Mouse (Mus musculus) yolk sac, embryonic 10.5 days (tissue): Measurements from ENCODE around the gene Gpr3.

Experiments
- DNase-seq: peaks from one replicate; pipeline ENCODE4 v3.0.0-alpha.2; 2017; ENCODE audit warnings: low spot score

Gene Gpr3

DNA sequence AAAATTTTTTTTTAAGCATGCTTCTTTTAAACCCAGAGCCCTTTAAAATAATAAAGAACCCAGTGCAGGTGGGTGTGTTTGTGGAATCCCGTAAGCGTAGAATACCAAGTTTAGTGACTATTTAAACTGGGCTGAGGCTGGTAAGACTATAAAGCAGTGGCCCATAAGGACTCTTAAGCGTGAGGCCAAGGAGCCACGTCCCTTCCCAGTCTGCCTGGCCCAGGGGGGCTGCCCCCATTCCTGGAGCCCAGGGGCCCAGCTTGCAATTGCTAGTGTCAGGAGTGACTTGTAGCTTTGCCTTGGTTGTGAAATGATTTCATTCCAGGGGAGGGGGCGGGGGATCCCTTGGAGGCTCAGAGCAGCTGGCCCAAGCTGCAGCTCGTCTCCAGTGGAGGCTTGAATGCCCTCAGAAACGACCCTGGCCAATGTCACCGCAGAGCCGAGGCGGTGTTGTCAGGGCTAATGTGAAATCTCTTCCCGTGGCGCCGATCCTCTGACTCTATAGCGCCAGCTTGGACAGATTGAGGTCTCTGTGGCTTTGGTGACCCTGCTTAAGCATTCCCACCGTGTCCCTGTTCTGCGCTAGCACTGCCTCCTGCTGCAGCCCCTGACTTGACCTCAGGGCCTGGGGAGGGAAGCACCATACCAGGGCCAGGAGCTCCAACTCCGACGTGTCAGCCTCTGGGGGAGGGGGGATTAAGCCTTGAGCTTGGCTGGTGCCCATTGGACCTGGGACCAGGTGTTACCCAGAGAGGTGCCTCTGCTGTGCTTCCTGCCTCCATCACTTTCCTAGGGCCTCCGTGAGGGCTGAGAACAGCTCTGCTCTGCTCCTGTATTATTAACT is 13.8 kb downstream of the Gpr3 start:
- peak; percentile 56 for DNase-seq

DNA sequence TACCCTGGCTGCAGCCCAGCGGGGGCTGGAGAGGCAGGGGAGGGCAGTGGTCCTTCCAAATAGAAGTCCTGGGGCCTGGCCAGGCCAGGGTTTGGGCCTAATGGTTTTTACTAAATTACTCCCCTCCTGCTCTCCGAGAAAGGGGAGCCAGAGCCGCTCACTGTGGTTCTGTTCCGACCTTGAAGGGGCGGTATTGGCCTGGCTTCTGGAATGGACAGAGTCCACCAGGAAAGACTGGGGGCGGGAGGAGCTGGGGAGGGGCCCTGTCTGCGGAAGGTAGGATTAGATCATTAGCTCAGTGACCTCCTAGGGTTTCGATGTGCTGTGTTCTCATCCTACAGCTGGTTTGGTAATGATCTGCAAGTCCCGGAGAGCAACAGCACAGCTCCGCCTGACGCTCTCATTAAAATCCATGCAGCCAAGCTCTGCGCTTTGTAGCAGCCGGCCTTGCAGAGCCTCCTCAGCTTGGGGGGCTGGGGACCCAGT is 14.5 kb downstream of the Gpr3 start:
- DNase-seq: peak; percentile 81

DNA sequence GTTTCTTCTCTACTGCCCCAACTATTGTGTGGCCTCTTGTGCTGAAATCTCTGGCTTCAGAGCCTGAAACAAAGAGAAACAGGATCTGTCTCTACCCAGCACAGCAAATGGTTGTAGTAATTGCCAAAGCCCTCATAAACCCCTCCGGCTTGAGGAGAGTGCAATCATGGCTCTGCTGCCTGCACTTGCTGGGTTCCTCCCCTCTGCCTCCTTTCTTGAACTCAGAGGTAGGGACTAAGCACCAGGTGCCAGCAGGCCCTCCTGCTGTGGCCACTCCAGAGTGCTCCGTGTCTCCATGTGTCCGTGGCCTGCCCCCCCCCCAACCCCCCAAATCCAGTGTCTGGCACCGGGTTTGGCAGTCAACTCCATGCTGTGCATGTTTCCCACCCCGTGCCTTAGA is 15.0 kb downstream of the Gpr3 start:
- DNase-seq: no peak

DNA sequence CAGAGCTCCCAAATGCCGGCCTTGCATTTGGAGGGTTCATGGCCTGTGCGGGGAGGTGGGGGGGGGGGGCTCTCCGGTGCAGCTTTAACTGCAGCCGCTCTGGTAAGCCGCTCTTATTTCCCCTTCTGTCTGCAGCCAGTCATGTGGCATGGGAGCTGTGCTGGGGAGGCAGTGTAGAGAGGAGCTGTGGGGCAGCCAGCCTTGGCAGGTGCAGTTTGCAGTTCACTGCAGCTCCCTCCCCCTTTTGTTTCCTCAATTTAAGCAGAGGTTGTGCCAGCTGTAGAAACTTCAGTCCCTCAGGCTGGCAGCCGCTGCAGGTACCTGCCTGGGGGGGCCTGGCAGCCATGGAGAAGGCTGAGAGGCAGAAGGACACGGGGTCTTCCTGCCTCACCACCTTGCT is 15.5 kb downstream of the Gpr3 start:
- no peak for DNase-seq

DNA sequence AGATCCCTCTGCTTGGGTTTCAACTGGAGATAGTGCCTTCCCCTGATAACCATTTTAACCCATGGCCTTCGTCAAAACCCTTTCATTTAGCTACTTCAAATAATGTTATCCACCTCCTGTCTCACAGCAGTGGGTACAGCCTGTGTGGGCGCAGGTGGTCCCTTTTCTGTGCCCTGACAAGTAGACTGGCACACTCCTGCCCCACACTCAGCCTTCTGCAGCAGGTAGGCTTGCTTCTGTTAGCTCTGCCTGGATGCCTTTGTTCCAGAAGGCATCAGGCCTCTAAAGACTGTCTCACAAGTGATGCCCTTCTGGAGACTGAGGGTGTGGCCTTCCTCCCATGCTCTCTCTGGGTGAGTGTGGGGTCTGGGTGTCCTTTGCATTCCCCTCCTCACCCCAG is 16.2 kb downstream of the Gpr3 start:
- DNase-seq: no peak

DNA sequence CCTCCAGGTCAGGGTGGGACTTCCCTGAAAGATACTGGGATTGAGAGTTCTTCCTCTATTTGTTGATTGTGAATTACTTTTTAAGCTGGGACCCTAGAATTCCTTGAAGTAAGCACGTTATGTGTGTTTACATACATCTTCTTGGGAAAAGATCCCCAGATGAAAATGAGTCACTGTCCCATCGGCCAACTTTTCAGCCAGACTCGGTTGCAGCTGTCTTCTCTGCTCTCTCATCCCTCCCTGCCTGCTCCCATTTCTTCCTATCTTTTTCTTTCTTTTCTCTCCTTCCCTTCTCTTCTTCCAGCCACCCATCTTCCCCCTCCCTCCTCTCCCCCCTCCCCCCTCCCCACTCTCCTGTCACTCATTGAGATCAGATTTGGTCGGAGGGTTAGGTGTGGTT is 17.3 kb downstream of the Gpr3 start:
- DNase-seq: no peak

DNA sequence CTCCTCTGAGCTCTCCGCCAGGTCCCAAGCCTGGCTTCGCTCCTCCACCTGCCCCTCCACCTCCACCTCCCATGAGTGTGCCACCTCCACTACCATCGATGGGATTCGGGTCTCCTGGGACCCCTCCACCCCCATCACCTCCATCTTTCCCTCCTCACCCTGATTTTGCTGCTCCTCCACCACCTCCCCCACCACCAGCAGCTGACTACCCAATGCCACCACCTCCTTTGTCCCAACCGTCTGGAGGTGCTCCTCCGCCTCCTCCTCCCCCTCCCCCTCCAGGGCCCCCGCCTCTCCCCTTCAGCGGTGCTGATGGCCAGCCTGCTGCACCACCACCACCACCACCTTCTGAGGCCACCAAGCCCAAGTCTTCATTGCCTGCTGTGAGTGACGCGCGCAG is 17.9 kb downstream of the Gpr3 start:
- no peak for DNase-seq

DNA sequence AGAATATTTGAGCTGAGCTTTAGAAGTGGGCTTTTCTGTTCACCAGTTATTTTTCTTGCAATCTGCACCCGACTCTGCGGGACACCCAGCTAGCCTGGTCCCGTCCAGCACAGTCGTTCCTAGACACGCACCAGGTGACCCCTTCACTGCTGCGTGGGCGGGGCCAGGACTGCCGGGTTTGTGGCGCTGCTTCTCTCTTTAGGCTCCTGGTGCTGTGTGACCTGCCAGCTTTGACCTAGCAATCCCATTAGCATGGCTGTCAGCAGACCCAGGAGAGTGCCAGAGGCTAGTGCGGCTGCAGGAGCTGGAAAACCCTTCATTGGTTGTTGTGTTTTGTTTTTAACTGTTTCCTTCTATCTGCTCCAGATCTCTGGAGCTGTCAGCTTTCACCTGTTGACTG is 22.9 kb downstream of the Gpr3 start:
- no peak for DNase-seq

DNA sequence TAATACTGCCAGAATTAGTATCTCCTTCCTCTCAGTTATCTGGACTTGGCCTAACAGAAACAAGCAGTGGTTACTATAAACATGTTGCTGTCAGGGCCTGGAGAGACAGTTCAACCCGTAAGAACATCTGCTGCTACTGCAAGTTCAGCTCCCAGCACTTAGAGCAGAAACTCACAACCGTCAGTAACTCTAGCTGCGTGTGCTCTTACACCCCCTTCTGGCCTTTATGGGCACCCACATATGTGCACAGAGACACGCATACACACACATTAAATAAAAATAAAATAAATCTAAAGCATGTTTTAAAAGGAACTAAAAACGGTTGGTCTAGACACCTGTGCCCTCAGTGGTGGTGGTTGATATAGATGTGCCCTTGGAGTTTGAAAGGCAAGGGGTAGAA is 25.5 kb downstream of the Gpr3 start:
- DNase-seq: no peak

DNA sequence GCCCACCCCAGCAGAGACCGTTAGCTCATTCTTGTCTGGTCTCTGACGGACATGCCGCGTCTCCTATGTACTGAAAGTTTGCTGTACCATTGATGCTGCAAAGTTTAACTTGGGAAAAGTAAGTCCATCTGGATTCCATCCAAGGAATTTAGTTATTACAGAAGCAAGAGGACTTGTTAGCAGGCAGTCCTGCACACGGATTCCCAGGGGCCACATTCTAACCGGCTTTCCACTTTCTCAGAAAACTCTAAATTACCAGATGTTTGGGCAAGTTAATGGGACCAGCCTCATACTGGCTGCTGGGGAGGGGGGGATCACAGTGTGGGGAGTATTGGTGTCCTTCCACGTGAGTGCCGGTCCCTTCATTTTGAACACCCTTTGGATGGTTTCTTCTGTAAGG is 26.4 kb downstream of the Gpr3 start:
- no peak for DNase-seq

DNA sequence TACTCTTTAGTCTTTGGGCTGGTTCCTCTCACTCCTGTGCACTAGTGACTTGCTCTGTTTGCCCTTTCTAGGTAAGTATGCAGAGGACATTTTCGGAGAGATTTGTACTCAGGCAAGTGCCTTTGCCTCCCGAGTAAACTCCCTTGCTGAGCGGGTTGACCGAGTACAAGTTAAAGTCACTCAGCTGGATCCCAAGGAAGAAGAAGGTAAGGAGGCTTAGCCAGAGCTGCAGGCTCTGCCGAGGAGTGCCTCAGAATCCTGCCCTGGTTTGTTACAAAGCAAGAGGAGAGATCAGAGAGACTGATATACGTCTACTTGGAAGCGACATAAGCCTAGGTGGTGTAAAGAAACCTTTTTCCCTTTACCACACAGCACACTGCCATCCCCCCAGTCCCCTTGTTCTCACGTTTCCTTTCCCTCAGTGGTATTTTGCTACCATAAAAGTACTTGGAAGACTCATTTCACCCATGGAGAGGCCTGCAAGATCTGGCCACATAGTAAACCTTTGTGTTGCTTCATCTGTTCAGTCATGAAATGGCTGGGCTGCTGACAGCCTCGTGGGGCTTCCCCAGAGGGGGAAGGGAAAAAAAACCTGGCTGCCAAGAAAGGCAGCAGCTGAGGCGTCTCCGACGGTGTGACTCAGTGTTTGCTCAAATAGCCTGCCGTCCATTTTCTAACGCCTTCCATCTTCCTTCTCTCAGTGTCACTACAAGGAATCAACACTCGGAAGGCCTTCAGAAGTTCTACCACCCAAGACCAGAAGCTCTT is 27.3 kb downstream of the Gpr3 start:
- no peak for DNase-seq

DNA sequence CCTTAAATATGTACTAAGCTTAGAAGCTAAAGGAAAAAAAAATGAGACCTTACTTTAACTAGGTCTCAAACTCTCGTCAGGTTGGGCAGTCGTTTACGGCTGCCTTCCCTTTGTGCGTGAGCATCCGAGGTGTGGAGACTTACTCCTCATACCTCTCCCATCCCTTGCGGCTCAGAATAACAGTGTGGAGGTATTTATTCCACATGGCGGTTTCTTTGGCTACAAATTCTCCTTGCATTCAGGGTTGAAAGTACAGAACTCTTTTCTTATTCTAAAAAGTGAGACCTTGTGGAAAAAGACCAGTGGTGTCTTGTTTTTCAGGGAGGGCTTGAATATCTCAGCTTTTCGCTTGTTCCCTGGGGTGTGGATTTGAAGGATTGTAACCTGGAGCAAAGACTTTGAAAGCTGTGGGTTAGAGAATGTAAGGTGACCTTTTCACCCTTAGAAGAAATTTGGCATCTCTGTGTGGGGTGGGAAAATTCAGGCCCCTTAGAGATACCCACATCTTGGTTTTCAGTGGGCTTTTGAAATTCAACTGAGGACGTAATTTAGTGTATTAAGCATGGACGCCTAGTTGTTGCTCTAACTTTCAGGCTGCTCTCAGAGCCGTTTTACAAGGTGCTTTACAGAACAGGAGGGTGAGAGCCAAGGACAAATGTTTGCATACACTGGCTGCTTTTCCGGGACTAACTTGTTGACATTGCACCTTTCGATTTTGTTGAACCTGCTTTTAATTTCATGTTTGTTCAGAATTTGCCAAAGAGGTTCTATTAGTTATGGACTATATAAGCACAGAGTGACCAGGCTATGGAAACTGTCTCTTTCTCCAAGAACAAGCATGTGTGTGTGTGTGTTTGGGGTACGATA is 28.1 kb downstream of the Gpr3 start:
- no peak for DNase-seq

DNA sequence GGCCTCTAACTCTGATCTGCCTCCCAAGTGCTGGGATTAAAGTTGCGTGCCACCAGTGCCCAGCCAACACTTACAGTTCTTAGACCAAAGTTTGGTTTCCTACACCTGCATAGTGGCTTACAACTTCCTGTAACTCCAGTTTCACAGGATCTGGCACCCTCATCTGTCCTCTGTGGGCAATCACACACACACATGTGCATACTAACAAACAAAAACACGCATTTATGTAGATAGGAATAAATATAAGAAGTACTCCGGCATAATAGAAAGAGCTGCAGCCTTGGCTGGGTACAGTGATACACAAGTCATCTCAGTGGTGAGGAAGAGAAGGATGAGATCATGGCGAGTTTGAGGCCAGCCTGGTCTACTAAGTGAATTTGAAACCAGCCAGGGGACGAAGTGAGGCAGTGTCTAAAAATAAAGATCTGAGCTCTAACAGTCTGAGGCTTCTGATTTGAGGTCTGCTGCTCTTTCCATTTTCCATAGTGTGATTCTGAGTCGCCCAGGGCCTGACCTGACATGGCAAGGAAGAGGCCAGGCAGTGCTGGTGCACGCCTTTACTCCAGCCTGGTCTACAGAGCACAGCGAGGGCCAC is 29.8 kb downstream of the Gpr3 start:
- DNase-seq: no peak

DNA sequence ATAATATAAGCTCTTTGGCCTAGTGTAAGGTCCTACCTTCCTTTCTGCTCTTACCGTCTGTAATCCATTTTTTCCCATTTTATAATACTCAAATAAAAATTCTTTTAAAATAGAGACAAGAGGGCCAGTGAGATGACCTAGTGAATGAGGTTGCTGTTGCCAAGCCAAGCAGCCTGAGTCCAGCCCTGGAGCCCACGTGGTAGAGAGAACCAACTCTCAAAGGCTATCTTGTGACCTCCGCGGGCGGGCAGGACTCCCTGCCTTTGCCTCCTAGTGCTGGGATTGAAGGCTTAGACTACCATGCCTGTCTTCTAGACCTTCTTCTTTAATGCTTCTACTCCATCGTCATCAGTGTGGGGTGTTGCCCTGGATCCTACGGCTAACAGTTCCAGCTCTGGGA is 33.1 kb downstream of the Gpr3 start:
- no peak for DNase-seq

DNA sequence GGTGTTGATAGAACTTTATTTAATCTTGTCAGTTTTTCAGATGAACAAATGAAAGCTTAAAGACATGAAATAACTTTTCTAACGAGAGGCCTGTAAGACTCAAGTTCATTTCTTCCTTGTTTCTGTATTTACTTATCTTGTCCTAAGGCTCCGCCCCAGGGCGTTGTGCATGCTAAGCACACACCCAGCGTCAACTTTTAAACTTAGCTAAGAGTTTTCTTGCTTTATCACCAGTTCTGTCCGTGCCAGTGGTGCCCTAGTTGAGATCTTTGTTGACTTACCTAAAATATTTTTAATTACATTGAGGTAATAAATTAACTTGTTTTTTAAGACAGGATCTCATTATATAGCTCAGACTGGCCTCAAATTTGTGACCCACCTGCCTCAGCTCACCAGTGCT is 34.0 kb downstream of the Gpr3 start:
- no peak for DNase-seq

DNA sequence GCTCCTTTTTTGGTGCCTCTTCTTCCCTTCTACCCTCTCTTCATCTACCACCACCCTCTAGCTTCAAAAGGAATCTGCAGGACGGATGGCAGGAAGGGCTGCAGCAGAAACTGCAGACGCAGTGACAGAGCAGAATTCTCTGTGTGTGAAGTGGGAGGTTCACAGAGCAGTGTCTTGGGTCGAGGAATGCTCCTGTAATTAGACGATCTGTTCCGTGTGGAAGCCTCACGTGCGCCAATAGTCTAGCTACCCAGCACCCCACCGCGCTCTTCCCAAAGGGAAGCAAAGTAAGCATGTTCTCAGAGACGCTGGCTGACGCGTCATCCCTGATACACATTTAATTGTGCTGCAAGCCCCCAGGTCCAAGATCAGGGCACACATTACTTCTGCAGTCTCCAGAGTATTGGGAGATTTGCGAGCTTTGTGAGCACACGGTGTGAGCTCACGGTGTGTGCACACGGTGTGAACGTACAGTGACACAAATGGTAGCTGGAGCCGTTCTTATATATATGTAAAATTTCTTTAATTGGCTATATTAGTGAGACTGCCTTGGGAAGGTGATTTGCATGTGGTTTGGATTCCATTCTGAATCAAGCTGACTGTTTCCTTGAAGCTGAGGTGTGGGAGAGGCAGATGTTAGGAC is 35.5 kb downstream of the Gpr3 start:
- no peak for DNase-seq

DNA sequence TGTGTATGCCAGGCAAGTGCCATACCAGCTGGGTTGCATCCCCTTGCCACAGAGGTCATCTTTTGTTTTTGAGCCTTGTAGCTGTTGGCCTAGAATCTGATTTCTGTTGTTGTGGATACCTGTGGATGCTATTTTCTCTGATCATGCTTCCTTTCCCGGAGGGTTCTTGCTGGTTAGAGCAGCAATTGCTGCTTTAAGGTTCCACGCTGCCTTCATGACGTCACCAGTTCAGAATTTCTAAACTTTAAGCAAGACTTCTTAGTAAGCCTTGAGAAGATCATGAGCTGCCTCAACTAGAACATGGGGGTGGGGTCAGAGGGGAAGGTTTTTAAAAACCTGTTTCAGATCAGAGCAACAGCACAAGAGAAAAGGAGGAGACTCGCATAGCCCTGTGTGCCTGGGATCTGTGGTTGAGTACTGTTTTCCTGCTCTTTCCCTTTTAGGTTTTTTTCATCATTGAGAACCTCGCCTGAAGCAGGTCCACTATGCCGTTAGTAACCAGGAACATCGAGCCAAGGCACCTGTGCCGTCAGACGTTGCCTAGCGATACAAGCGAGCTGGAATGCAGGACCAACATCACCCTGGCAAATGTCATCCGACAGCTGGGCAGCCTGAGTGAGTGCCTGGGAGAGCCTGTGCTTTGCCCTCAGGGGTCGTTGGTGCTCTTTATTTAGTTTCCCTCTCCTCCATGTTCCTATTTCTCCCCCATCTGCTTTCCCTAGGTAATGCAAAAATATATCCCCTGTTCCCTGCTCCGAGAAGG is 36.2 kb downstream of the Gpr3 start:
- no peak for DNase-seq

DNA sequence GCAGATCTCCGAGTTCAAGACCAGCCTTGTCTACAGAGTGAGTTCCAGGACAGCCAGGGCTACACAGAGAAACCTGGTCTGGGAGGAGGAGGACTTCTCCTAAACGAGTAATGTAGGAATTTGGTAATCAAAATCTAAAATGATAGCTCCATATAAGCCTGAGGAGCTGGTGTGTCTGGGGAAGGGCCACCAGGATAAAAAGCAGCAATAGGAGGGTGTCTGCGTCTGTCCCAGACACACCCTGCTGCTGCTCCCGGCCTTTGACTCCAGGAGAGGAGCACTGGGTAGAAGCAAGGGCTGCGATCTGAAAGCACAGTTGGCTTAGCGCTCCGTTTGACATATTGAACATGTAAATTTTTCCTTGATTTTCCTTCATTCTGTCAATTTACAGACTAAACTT is 37.1 kb downstream of the Gpr3 start:
- DNase-seq: no peak

DNA sequence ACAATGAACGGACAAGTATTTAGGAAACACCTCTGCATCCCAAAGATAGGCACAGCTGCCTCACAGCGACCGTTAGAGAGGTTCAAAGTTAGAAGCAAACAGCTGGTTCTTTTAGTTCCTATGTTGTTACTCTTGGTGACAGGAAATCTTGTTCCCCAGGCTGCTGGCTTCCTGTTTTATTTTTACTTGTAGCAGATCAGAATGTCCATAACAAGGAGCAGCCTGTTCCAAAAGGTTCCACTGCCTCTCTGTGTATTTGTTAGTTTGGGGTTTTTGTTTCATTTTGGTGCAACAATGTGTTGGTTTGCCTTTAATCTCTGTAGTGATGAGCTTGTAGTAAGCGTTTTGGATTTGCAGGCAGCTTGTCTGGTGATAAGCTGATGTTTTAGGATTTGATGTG is 38.0 kb downstream of the Gpr3 start:
- no peak for DNase-seq

DNA sequence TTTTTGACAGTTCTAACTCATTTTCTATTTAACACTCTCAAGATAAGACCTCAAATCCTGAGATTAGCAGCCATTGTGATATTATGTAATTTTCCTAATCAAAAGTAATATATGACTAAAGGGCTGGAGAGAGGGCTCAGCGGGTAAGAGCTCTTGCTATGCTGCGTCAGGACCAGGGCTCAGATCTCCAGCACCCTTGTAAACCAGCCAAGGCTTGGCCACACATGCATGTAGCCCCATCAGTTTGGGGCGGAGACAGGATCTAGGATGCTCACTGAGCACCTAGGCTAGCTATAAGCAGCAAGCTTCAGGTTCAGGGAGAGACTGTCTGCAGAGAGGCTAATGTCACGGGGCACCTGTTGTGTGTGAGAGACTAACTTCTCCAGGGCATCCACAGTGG is 39.9 kb downstream of the Gpr3 start:
- DNase-seq: no peak

DNA sequence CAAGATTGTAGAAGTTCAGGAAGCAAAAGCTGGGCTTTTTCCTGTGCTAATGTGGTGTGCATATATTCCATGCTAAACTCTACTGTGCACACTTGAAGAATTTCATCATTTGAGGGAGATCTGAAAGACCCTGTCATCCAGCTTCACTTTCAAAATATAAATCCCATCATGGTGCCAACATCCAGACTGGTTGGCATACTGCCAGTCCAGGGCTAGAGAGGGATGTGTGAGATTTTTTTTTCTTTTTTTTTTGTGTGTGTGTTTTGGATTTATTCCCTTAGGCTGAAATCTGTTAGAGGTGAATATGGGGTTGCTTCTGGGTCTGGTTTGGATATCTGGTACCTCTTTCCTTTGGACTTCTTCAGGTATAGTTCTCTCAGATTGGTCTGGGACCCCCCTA is 41.7 kb downstream of the Gpr3 start:
- DNase-seq: no peak
